Mouse (Mus musculus): ENCODE measurements around the gene Socs4.

DNA sequence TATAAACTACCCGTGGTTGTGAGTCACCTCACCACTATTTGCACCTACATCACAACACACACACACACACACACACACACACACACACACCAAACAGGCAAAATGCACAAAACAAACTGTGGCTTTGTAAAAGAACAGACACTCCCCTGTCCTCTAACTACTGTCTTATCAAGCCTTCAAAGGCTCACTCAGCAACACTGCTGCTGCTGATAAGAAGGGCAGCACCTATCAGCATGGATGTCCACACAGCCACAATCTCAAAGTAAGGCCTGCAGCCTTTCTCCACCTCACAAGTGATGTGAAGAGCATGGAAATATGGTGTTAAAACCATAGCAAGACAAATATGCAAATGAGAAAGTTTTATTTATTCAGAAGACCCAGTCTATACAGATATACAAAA is 36.1 kb upstream of the Socs4 start:
- TF ChIP-seq CTCF (IDR thresholded peaks at IDR 0.05; ENCODE audit: low read depth, low read length), result no peak
- no peak for TF ChIP-seq POLR2A (IDR thresholded peaks at IDR 0.05; ENCODE audit: insufficient read depth, low read length)
- no peak for TF ChIP-seq EP300 (IDR thresholded peaks at IDR 0.05; ENCODE audit: insufficient read depth, low read depth, low read length)
